Mouse (Mus musculus): ENCODE data around the gene Cxcr2. TPM values are rescaled to one million over a fixed set of nuclear protein-coding genes. Genes with fewer than 3 reads are reported as not detected.

Cxcr2 gene
- polyA plus RNA-seq, 1 experiment from 2014 or later: 0.53 TPM

DNA sequence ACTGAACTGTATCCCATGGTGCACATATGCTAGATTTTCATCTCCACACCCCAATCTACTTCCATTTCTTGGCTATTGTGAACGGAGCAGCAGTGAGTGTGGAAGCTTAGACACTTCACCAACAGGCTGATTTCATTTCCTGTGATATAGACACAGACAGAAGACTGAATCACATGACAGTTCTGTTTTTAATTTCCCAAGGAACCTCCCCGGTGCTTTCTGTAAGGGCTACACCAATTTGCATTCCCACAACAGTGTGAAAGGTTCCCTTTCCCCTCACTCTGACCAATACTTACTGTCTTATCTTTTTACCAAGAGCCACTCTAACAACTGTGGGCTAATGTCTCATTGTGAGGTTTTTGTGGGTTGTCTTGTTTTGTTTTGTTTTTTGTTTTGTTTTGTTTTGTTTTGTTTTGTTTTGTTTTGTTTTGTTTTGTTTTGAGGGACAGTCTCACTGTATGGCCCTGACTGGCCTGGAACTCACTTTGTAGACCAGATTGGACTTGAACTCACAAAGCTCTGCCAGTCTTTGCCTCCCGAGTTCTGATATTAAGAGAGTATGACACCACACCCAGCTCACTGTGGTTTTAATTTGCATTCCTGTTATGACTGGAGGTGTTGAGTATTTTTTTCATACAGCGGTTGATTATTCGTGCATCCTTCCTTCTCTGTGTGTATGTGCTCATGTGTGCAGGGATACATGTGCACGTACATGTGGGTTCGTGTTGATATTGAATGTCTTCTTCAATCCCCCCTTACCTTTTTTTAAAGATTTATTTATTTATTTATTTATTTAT, 47.5 kb downstream of the Cxcr2 start:
- WGBS (ENCODE audit: insufficient replicate concordance): 53% methylated on average over 7 of the region's 7 CpGs
- H3K36me3 ChIP-seq: no peaks in the 10 kb centered on the region
- no peaks in the 10 kb centered on the region for H3K27me3 ChIP-seq
- H3K4me3 ChIP-seq (replicated peaks): no peak overlapping the region
- H3K4me1 ChIP-seq (replicated peaks): peaks cover 18% of the 10 kb centered on the region
- H3K9ac ChIP-seq: no peak overlapping the region
- H3K27ac ChIP-seq: no peak overlapping the region
- no peaks in the 10 kb centered on the region for H3K9me3 ChIP-seq (replicated peaks)
- no peak for DNase-seq
- ATAC-seq (ENCODE audit: low read depth): no peak
- no peak overlapping the region for H3K4me2 ChIP-seq

DNA sequence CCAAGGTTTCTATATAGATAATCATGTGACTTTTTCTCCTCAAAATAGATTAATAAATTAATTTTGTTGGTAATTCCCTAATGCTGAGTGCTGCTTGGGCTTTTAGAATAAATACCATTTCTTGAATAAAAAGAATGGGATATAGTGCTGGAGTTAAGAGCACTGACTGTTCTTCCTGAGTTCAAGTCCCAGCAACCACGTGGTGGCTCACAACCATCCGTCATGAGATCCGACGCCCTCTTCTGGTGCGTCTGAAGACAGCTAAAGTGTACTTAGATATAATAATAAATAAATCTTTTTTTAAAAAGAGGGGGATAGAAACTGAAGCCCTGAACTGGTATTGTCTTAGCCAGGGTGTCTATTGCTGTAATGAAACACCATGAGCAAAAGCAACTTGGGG, 49.7 kb downstream of the Cxcr2 start:
- Histone ChIP-seq H3K4me1 (replicated peaks) (peaks cover 22% of the 10 kb centered on the region), H3K9me3 (replicated peaks) (no peaks in the 10 kb centered on the region), H3K9ac (no peak overlapping the region), H3K4me3 (replicated peaks) (no peak overlapping the region), H3K27me3 (no peaks in the 10 kb centered on the region), H3K36me3 (no peaks in the 10 kb centered on the region), H3K4me2 (no peak overlapping the region), H3K27ac (no peak overlapping the region)
- ATAC-seq (ENCODE audit: low read depth): no peak
- DNase-seq: no peak
- whole genome bisulfite sequencing (ENCODE audit: insufficient replicate concordance): 52% methylated on average over 5 of the region's 5 CpGs

DNA sequence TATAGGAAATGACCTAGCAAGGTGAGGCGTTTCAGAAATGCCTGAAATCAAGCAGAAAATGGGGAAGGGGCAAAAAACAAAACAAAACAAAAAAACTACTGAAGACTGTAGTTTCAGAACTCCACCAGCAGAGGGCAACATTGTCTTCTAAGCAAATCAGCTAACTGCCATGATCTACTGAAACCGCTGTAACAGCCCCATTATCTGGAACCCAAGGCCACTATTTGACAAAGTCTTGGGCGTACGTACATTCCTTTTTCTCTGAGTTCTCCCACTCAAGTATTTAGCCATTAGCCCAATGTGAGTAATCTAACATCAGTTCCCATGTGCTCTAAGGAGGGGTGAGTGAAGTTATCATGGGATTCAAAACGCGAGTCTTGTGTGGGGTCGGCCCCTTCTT, 52.1 kb downstream of the Cxcr2 start:
- Histone ChIP-seq H3K27me3 (no peaks in the 10 kb centered on the region), H3K4me2 (no peak overlapping the region), H3K4me1 (replicated peaks) (peaks cover 10% of the 10 kb centered on the region), H3K27ac (no peak overlapping the region), H3K4me3 (replicated peaks) (no peak overlapping the region), H3K9me3 (replicated peaks) (no peaks in the 10 kb centered on the region), H3K36me3 (no peaks in the 10 kb centered on the region), H3K9ac (no peak overlapping the region)
- WGBS (ENCODE audit: insufficient replicate concordance): 39% methylated on average over 7 of the region's 7 CpGs
- ATAC-seq (ENCODE audit: low read depth): no peak
- DNase-seq: no peak

DNA sequence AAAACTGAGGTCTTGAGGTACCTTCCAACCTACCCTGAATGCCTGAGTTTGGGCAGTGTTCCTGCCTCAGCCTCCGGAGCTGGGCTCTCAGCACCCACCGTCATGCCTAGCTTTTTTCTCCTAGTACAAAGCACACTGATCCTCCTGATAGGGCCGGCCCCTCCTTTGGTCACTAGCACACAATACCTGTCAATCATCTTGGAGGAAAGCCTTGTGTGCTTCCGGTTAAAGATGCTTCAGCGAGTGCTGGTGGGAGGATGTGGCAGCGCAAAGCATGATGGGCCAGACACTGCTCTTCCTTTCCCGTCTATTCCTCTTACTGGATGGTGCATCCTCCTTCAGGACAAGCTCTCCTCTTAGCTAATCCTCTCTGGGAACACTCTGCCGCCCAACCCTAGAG, 52.9 kb downstream of the Cxcr2 start:
- Histone ChIP-seq H3K4me1 (replicated peaks) (peaks cover 7% of the 10 kb centered on the region; the same call in 1 of the 2 replicates), H3K27me3 (no peaks in the 10 kb centered on the region), H3K36me3 (no peaks in the 10 kb centered on the region), H3K9me3 (replicated peaks) (no peaks in the 10 kb centered on the region), H3K27ac (no peak overlapping the region), H3K9ac (no peak overlapping the region), H3K4me3 (replicated peaks) (no peak overlapping the region), H3K4me2 (no peak overlapping the region)
- WGBS (ENCODE audit: insufficient replicate concordance): 44% methylated on average over 8 of the region's 8 CpGs
- no peak for DNase-seq
- ATAC-seq (ENCODE audit: low read depth): no peak

DNA sequence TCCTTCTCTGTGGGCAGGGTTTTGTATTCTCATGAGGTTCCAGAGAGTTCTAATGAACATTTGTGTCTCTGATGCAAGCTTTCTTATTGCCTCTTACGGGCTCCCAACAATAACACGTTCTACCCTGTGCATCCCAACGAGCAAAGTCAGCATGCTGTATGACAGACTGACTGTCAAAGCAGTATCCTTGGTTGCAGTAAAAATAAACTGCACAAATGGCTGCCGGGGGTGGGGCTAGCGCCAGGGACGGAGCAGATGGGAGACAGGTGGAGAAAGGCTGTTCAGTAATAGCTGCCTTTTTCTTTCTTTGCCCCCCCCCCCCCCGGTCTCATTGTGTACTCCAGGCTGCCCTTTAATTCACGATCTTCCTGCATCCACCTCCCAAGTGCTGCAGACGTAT, 54.1 kb downstream of the Cxcr2 start:
- DNase-seq (no peak), ATAC-seq (ENCODE audit: low read depth) (no peak)
- Histone ChIP-seq H3K4me2 (no peak overlapping the region), H3K4me1 (replicated peaks) (peaks cover 7% of the 10 kb centered on the region; the same call in 1 of the 2 replicates), H3K9ac (no peak overlapping the region), H3K27ac (no peak overlapping the region), H3K9me3 (replicated peaks) (no peaks in the 10 kb centered on the region), H3K27me3 (no peaks in the 10 kb centered on the region), H3K4me3 (replicated peaks) (no peak overlapping the region), H3K36me3 (no peaks in the 10 kb centered on the region)
- 66% methylated on average over 9 of the region's 9 CpGs for WGBS (ENCODE audit: insufficient replicate concordance)

DNA sequence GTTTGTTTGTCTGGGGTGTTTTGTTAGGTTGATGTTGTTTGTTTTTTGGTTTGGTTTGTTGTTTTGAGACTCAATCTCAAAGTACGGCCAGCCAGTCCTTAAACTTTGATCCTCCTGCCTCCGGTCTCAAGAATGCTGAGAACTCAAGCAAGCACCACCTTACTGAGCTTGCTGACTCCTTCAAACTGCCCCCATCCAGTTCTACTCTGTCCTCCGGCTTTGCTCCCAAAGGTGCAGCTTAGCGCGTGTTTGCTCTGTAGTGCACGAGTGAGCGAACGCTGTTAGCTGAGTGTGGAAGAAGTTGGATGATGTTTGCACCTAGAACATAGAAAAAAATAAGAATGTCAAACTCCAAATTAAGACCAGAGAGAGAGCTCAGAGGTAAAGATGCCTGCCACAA, 55.2 kb downstream of the Cxcr2 start:
- H3K4me3 ChIP-seq (replicated peaks): no peak overlapping the region
- no peak overlapping the region for H3K9ac ChIP-seq
- 82% methylated on average over 8 of the region's 8 CpGs for WGBS (ENCODE audit: insufficient replicate concordance)
- H3K4me2 ChIP-seq: no peak overlapping the region
- ATAC-seq (ENCODE audit: low read depth) (no peak), DNase-seq (no peak)
- H3K27ac ChIP-seq: no peak overlapping the region
- H3K9me3 ChIP-seq (replicated peaks): no peaks in the 10 kb centered on the region
- peaks cover 7% of the 10 kb centered on the region; the same call in 1 of the 2 replicates for H3K4me1 ChIP-seq (replicated peaks)
- H3K27me3 ChIP-seq: no peaks in the 10 kb centered on the region
- no peaks in the 10 kb centered on the region for H3K36me3 ChIP-seq

MicroRNAs encoded within 50 kb of the gene (microRNA counts, 519-probe panel; counts per million panel counts)
- microRNA mmu-miR-1928: 2,476 counts per million, percentile 10 among the panel's probes with 10 or more counts

Small RNA genes within 50 kb of the gene (microRNA-seq; reads per million reads assigned to microRNA genes)
- not detected for gene Mir1928

Other genes with a start within 250 kb of the Cxcr2 start
- gene Tns1, start 29.5 kb upstream of the Cxcr2 start, polyA plus RNA-seq (2015; fragmentation: Nextera tagmentation; extraction: Ambion mirVana): 11.3 and 11.7 TPM in 2 replicates
- 0.10 TPM in 2 replicates for gene Rufy4, start 28.4 kb upstream of the Cxcr2 start, polyA plus RNA-seq (2015; fragmentation: Nextera tagmentation; extraction: Ambion mirVana)
- not detected in 2 replicates for gene Cxcr1, start 40.6 kb downstream of the Cxcr2 start, polyA plus RNA-seq (2015; fragmentation: Nextera tagmentation; extraction: Ambion mirVana)
- gene Arpc2, start 82.1 kb downstream of the Cxcr2 start, polyA plus RNA-seq (2015; fragmentation: Nextera tagmentation; extraction: Ambion mirVana): 226 and 264 TPM in 2 replicates
- gene Gpbar1, start 124.6 kb downstream of the Cxcr2 start, polyA plus RNA-seq (2015; fragmentation: Nextera tagmentation; extraction: Ambion mirVana): 0.64 and 0.75 TPM in 2 replicates
- 104 and 107 TPM in 2 replicates for gene Aamp, start 130.7 kb downstream of the Cxcr2 start, polyA plus RNA-seq (2015; fragmentation: Nextera tagmentation; extraction: Ambion mirVana)
- 36.5 and 39.8 TPM in 2 replicates for gene Pnkd, start 130.9 kb downstream of the Cxcr2 start, polyA plus RNA-seq (2015; fragmentation: Nextera tagmentation; extraction: Ambion mirVana)
- 15.9 and 18.0 TPM in 2 replicates for gene Tmbim1, start 151.6 kb downstream of the Cxcr2 start, polyA plus RNA-seq (2015; fragmentation: Nextera tagmentation; extraction: Ambion mirVana)
- 0.08 and 0.13 TPM in 2 replicates for gene Catip, start 208.1 kb downstream of the Cxcr2 start, polyA plus RNA-seq (2015; fragmentation: Nextera tagmentation; extraction: Ambion mirVana)
- gene Slc11a1, start 221.2 kb downstream of the Cxcr2 start, polyA plus RNA-seq (2015; fragmentation: Nextera tagmentation; extraction: Ambion mirVana): 9.6 and 10.0 TPM in 2 replicates
- gene Ctdsp1, start 237.5 kb downstream of the Cxcr2 start, polyA plus RNA-seq (2015; fragmentation: Nextera tagmentation; extraction: Ambion mirVana): 33.1 and 35.6 TPM in 2 replicates

All from liver, embryonic 13.5 days (tissue).